Mouse (Mus musculus) heart, embryonic 12.5 days (tissue): ENCODE data around the gene 4932438H23Rik. TPM values are rescaled to one million over a fixed set of nuclear protein-coding genes. Genes with fewer than 3 reads are reported as not detected.
"Not testable (repeated sequence)": the region's sequence is repeated elsewhere in the genome, so short reads cannot be mapped to it uniquely, and the experiment has no call there.

ENCODE experiments used
- ATAC-seq: fragments of 200-750 bp; cut with Nextera tagmentation; 2 replicates; pipeline ENCODE4 v1.8.0; 2017; ENCODE audit warnings: moderate TSS enrichment, moderate library complexity; ENCODE audit not compliant: insufficient number of reproducible peaks, low FRiP score
- H3K27ac ChIP-seq: fragments of 300-500 bp; sonication (generic); 2 replicates; pipeline ENCODE4 v1.5.1; 2016; ENCODE audit warnings: mild to moderate bottlenecking, moderate library complexity; ENCODE audit not compliant: poor library complexity, severe bottlenecking
- H3K27me3 ChIP-seq: fragments of 300-500 bp; sonication (generic); replicated peaks from 2 replicates; pipeline ENCODE4 v1.6.1; 2016; ENCODE audit warnings: mild to moderate bottlenecking, moderate library complexity
- H3K36me3 ChIP-seq: fragments of 300-500 bp; sonication (generic); 2 replicates; pipeline ENCODE4 v1.6.1; 2016; ENCODE audit warnings: mild to moderate bottlenecking, moderate library complexity
- H3K4me1 ChIP-seq: fragments of 300-500 bp; sonication (generic); replicated peaks from 2 replicates; pipeline ENCODE4 v1.6.1; 2016; ENCODE audit warnings: mild to moderate bottlenecking
- H3K4me2 ChIP-seq: fragments of 300-500 bp; sonication (generic); 2 replicates; pipeline ENCODE4 v1.6.1; 2016; ENCODE audit warnings: mild to moderate bottlenecking, moderate library complexity
- H3K4me3 ChIP-seq: fragments of 300-500 bp; sonication (generic); 2 replicates; pipeline ENCODE4 v1.5.1; 2016; ENCODE audit warnings: mild to moderate bottlenecking
- H3K9ac ChIP-seq: fragments of 300-500 bp; sonication (generic); 2 replicates; pipeline ENCODE4 v1.6.1; 2016; ENCODE audit warnings: mild to moderate bottlenecking, moderate library complexity
- H3K9me3 ChIP-seq: fragments of 300-500 bp; sonication (generic); replicated peaks from 2 replicates; pipeline ENCODE4 v1.6.1; 2016; ENCODE audit warnings: mild to moderate bottlenecking, moderate library complexity
- WGBS: fragments of 180-500 bp; shearing (Covaris S2); methylation state at CpG from one replicate; pipeline ENCODE4 v1.1.7; 2016; 5-methylcytosine and 5-hydroxymethylcytosine counted together
- polyA plus RNA-seq: library from polyadenylated mRNA; unstranded; fragments of >200 nt; fragmentation: Nextera tagmentation; extraction: Ambion mirVana; gene quantifications from 2 replicates; pipeline ENCODE4 v1.2.1, GENCODE M21; 2016

4932438H23Rik gene
- polyA plus RNA-seq, 1 experiment from 2014 or later: not detected

- H3K36me3 ChIP-seq, H3K9me3 ChIP-seq, H3K4me1 ChIP-seq, H3K4me3 ChIP-seq, H3K4me2 ChIP-seq, H3K9ac ChIP-seq, ATAC-seq, H3K27ac ChIP-seq: not testable (repeated sequence)
- peaks cover 15% of the 10 kb centered on the region for H3K27me3 ChIP-seq
- WGBS: 76% methylated on average over 8 of the region's 8 CpGs
Measured at GRCm38 (mm10) chr16:91075423-91075822, 19.5 kb downstream of the 4932438H23Rik start.

GRCm38 (mm10) chr16:91073163-91073892, 21.6 kb downstream of the 4932438H23Rik start:
- WGBS: 42% methylated on average over 22 of the region's 24 CpGs
- H3K27ac ChIP-seq: no peak overlapping the region
- ATAC-seq: peak; percentile 90
- H3K9ac ChIP-seq: no peak overlapping the region
- H3K4me2 ChIP-seq: peak overlapping the region; percentile 51
- no peaks in the 10 kb centered on the region for H3K36me3 ChIP-seq
- H3K4me3 ChIP-seq: no peak overlapping the region
- H3K9me3 ChIP-seq: peaks cover 3% of the 10 kb centered on the region; the same call in 1 of the 2 replicates
- H3K4me1 ChIP-seq: peaks cover 8% of the 10 kb centered on the region
- H3K27me3 ChIP-seq: peaks cover 22% of the 10 kb centered on the region

GRCm38 (mm10) chr16:91072256-91072655, 22.7 kb downstream of the 4932438H23Rik start:
- H3K36me3 ChIP-seq: no peaks in the 10 kb centered on the region
- no peaks in the 10 kb centered on the region for H3K9me3 ChIP-seq
- H3K4me3 ChIP-seq: no peak overlapping the region
- H3K9ac ChIP-seq: no peak overlapping the region
- H3K4me2 ChIP-seq: no peak overlapping the region
- peaks cover 8% of the 10 kb centered on the region for H3K4me1 ChIP-seq
- ATAC-seq: no peak
- H3K27ac ChIP-seq: no peak overlapping the region
- H3K27me3 ChIP-seq: peaks cover 24% of the 10 kb centered on the region
- WGBS: 91% methylated on average over 1 of the region's 1 CpGs

- Histone ChIP-seq H3K27ac (no peak overlapping the region), H3K36me3 (no peaks in the 10 kb centered on the region), H3K27me3 (peaks cover 30% of the 10 kb centered on the region), H3K9me3 (no peaks in the 10 kb centered on the region), H3K4me2 (peak overlapping the region; percentile 35; the same call in 1 of the 2 replicates), H3K4me1 (peaks cover 8% of the 10 kb centered on the region), H3K4me3 (no peak overlapping the region), H3K9ac (no peak overlapping the region)
- no peak for ATAC-seq
- 28% methylated on average over 12 of the region's 12 CpGs for WGBS
Measured at GRCm38 (mm10) chr16:91068969-91069368, 26.0 kb downstream of the 4932438H23Rik start.

- Histone ChIP-seq H3K4me1 (peaks cover 8% of the 10 kb centered on the region), H3K27ac (no peak overlapping the region), H3K4me3 (no peak overlapping the region), H3K36me3 (no peaks in the 10 kb centered on the region), H3K9me3 (no peaks in the 10 kb centered on the region), H3K27me3 (peaks cover 28% of the 10 kb centered on the region), H3K4me2 (no peak overlapping the region), H3K9ac (no peak overlapping the region)
- no peak for ATAC-seq
- WGBS: 91% methylated on average over 1 of the region's 1 CpGs
Measured at GRCm38 (mm10) chr16:91067122-91067521, 27.8 kb downstream of the 4932438H23Rik start.

- Histone ChIP-seq H3K27me3 (peaks cover 11% of the 10 kb centered on the region), H3K9ac (no peak overlapping the region), H3K4me2 (no peak overlapping the region), H3K9me3 (no peaks in the 10 kb centered on the region), H3K4me1 (peaks cover 8% of the 10 kb centered on the region), H3K36me3 (no peaks in the 10 kb centered on the region), H3K4me3 (no peak overlapping the region), H3K27ac (no peak overlapping the region)
- WGBS: 80% methylated on average over 12 of the region's 12 CpGs
- no peak for ATAC-seq
Measured at GRCm38 (mm10) chr16:91064583-91065365, 30.1 kb downstream of the 4932438H23Rik start.

- H3K9ac ChIP-seq: no peak overlapping the region
- H3K27ac ChIP-seq: no peak overlapping the region
- WGBS: 68% methylated on average over 10 of the region's 10 CpGs
- peaks cover 11% of the 10 kb centered on the region for H3K27me3 ChIP-seq
- no peak for ATAC-seq
- H3K9me3 ChIP-seq: no peaks in the 10 kb centered on the region
- no peak overlapping the region for H3K4me3 ChIP-seq
- no peak overlapping the region for H3K4me2 ChIP-seq
- peaks cover 2% of the 10 kb centered on the region for H3K4me1 ChIP-seq
- no peaks in the 10 kb centered on the region for H3K36me3 ChIP-seq
Measured at GRCm38 (mm10) chr16:91063786-91064185, 31.1 kb downstream of the 4932438H23Rik start.

- Histone ChIP-seq H3K9ac (no peak overlapping the region), H3K4me2 (no peak overlapping the region), H3K27me3 (peaks cover 12% of the 10 kb centered on the region; the same call in 1 of the 2 replicates), H3K4me1 (peaks cover 6% of the 10 kb centered on the region; the same call in 1 of the 2 replicates), H3K27ac (no peak overlapping the region), H3K36me3 (no peaks in the 10 kb centered on the region), H3K4me3 (no peak overlapping the region), H3K9me3 (no peaks in the 10 kb centered on the region)
- 72% methylated on average over 13 of the region's 13 CpGs for WGBS
- ATAC-seq: no peak
Measured at GRCm38 (mm10) chr16:91061531-91062318, 33.2 kb downstream of the 4932438H23Rik start.

- Histone ChIP-seq H3K9me3 (no peaks in the 10 kb centered on the region), H3K4me2 (no peak overlapping the region), H3K4me3 (no peak overlapping the region), H3K36me3 (no peaks in the 10 kb centered on the region), H3K9ac (no peak overlapping the region), H3K4me1 (peaks cover 14% of the 10 kb centered on the region), H3K27me3 (peaks cover 5% of the 10 kb centered on the region; the same call in 1 of the 2 replicates), H3K27ac (no peak overlapping the region)
- ATAC-seq: no peak
- WGBS: 39% methylated on average over 6 of the region's 6 CpGs
Measured at GRCm38 (mm10) chr16:91057741-91058140, 37.2 kb downstream of the 4932438H23Rik start.

GRCm38 (mm10) chr16:91057261-91057660, 37.7 kb downstream of the 4932438H23Rik start:
- no peak overlapping the region for H3K4me3 ChIP-seq
- no peak overlapping the region for H3K27ac ChIP-seq
- peaks cover 5% of the 10 kb centered on the region; the same call in 1 of the 2 replicates for H3K27me3 ChIP-seq
- WGBS: 50% methylated on average over 4 of the region's 4 CpGs
- H3K9ac ChIP-seq: no peak overlapping the region
- H3K4me1 ChIP-seq: peaks cover 14% of the 10 kb centered on the region
- H3K9me3 ChIP-seq: no peaks in the 10 kb centered on the region
- ATAC-seq: no peak
- H3K36me3 ChIP-seq: no peaks in the 10 kb centered on the region
- H3K4me2 ChIP-seq: no peak overlapping the region
